Mouse (Mus musculus) naive thymus-derived CD4-positive, alpha-beta T cell, adult 5 months (primary cell): Measurements from ENCODE around the gene Rasip1. TPM values are rescaled to one million over a fixed set of nuclear protein-coding genes. Genes with fewer than 3 reads are reported as not detected.

Experiments used
- polyA plus RNA-seq: library from polyadenylated mRNA; unstranded; fragments of 100-300 nt; shearing (Covaris generic); gene quantifications from one replicate; pipeline ENCODE4 v1.2.1, GENCODE M21; 2017

The Rasip1 gene
- polyA plus RNA-seq: 0.41 TPM

DNA sequence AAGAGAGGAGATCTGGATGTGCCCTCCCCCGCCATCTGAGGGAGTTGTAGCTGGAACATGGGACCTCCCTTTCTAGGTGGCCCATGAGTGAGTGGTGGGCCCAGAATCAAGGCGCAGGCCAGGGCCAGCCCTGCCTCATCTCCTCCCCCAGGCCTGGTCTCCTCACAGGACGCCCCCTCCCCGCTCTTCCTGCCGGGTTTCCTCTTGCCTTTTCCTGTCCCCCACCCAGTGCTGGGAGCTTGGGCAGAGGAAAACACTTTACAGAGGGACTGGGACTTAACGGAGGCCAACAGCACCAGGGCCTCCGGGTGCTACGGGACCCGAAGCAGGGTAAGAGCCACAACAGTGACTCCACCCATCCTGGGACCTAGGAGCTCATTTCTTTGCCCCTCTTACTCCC lies at the start of gene Rasip1:
Rasip1 (plus strand) TSS at position 228 of the 400 bp plus-strand sequence.

DNA sequence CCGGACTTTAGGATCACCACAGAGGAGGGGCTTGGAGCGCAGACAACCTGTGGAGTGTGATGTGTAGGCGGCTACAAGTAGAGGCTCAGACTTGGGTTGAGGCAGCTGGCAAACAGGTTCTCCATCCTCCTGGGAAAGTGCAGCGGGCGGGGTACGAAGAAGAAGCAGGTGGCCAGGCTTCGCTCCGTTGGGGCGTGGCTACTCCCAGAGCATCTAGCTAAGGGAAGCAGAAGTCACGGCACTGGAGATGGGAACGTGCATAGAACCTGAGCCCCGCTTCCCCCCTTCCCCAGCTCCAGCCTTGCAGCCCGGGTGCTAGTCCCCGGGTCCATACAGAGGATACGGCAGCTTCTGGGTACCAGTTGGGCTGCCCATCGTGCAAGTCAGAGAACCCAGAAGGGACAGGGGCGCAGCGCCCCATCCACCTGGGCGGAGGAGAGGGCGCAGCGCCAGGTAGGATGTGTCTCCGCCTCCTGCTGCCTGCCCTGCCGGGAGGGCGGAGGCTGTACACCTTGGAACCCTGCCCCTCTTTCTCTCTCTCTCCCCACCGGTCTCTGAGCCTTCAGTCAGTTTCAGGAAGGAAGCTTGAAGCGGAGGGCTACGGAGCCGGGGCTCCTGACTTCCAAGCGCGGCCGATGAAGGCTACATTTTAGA lies 10.1 kb upstream of the Rasip1 start, which contains the start of gene Fut1:
Fut1 (plus strand) TSS at position 248 of the 654 bp plus-strand sequence.

DNA sequence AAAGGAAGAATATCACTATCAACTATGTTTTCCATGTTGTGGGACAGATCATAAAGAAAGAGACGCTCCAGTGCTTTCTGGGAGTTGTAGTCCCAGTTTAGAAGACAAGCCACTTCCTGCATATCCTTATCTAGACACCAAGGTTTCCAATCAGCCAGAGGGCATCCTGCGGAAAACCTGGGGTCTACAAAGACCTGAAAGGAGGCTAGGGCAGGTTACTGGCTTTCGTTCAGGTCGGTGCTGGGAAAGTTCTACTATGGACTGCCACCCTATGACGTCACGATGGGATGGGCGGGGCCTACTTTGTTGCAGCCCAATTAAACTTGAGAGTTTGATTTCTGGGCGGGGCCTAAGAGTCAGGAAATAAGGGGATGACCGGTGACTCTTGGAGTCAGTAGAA lies 5.8 kb upstream of the Rasip1 start, which contains the start of gene Izumo1:
Izumo1 (plus strand) TSS at position 369 of the 400 bp plus-strand sequence.

DNA sequence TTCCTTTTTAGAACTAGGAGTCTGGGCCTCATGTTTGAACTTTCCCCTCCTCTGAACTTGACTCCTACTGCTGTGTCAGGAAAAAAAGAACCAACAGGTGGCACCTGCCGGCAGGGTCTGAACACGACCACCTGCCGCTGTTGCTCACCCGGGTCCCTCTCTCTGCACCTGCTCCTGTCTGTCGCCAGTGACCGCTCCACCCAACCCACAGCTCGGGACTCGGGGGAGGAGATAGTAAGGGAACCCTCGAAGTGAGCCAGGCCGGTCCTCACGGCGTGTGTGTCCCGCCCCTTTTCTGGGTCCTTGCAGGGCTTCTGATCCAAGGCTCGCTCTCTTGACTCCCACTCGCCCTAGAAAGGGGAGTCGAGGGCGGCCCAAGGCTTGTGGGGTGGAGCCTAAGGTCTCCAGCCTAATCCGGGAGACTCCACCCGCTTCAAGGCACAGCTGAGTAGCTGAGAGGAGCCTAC lies 12.3 kb downstream of the Rasip1 start, which contains the start of gene Mamstr:
Mamstr (plus strand) TSS at position 417 of the 467 bp plus-strand sequence.

DNA sequence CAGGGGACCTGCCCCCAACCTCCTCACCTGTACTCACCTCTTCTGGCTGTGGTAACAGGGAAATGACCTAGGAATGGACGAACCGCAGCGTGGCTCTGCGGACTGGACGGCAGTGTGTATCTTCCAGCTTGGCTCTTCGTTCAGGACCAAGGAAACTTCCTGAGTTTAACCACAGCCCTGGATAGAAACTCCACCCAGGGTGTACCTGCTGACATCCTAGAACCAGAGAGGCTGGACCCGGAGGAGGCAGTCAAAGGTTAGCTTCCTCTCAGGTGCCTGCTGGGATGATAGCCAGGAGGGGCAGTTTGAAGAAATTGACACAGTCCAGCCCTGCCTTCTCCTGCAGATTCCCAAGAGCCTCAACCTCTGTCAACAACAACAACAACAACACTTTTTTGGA lies 38.9 kb downstream of the Rasip1 start, which contains the start of gene Fut2:
Fut2 (minus strand) TSS at position 234 of the 400 bp plus-strand sequence.

DNA sequence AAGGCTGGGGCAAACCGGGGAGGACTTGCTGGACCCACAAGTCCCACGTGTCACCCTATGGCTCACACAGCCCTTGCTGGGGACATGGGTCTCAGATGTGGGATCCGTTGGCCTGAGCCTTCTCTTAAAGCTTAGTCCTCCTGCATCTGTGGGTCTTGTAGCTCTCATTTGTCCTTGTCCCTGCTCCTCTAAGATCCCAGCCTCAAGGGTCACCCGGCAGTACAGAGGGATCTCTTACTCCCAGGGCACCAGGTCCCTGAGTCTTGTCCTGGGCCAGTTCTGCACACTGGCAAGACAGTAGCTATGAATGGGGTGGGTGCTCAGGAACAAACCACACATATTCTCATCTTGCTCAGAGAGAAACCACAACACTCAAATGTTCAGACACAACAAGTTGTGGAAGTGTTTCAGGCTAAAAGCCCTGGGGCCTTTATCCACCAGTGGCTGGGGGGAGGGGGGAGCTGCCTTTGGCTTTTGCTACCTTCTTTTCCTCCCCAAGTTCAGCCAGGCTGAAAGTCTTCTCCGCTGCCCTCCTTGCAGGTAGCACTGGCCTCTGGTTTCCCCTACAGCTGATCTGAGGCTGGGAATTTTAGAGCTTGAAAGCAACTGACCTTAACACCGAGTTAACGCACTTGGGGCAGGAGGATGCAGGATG lies 56.2 kb downstream of the Rasip1 start, which contains the start of gene Ntn5:
Ntn5 (plus strand) TSS at position 627 of the 655 bp plus-strand sequence.

Other genes with a start within 250 kb of the Rasip1 start
- 236 TPM for gene Snrnp70, start 231.7 kb upstream of the Rasip1 start, polyA plus RNA-seq
- not detected for gene Kcna7, start 221.8 kb upstream of the Rasip1 start, polyA plus RNA-seq
- gene Ntf5, start 213.8 kb upstream of the Rasip1 start, polyA plus RNA-seq: not detected
- not detected for gene Lhb, start 206.7 kb upstream of the Rasip1 start, polyA plus RNA-seq
- gene Gys1, start 192.6 kb upstream of the Rasip1 start, polyA plus RNA-seq: 8.8 TPM
- gene Ruvbl2, start 189.4 kb upstream of the Rasip1 start, polyA plus RNA-seq: 33.7 TPM
- 2,872 TPM for gene Ftl1, start 167.6 kb upstream of the Rasip1 start, polyA plus RNA-seq
- 198 TPM for gene Bax, start 160.6 kb upstream of the Rasip1 start, polyA plus RNA-seq
- gene Tulp2, start 145.6 kb upstream of the Rasip1 start, polyA plus RNA-seq: 6.5 TPM
- not detected for gene Gm45808, start 140.7 kb upstream of the Rasip1 start, polyA plus RNA-seq
- gene Dhdh, start 138.7 kb upstream of the Rasip1 start, polyA plus RNA-seq: 0.16 TPM
- 133 TPM for gene Nucb1, start 117.1 kb upstream of the Rasip1 start, polyA plus RNA-seq
- gene Ppp1r15a, start 101.2 kb upstream of the Rasip1 start, polyA plus RNA-seq: 587 TPM
- gene Plekha4, start 101.2 kb upstream of the Rasip1 start, polyA plus RNA-seq: 1.0 TPM
- gene Hsd17b14, start 72.6 kb upstream of the Rasip1 start, polyA plus RNA-seq: 0.66 TPM
- 123 TPM for gene Bcat2, start 57.3 kb upstream of the Rasip1 start, polyA plus RNA-seq
- gene Fgf21, start 12.0 kb upstream of the Rasip1 start, polyA plus RNA-seq: not detected
- gene Fut1, start 10.2 kb upstream of the Rasip1 start, polyA plus RNA-seq: not detected
- gene Izumo1, start 5.7 kb upstream of the Rasip1 start, polyA plus RNA-seq: not detected
- gene Mamstr, start 12.5 kb downstream of the Rasip1 start, polyA plus RNA-seq: not detected
- not detected for gene Fut2, start 38.9 kb downstream of the Rasip1 start, polyA plus RNA-seq
- gene Ntn5, start 56.5 kb downstream of the Rasip1 start, polyA plus RNA-seq: 0.26 TPM
- gene Sec1, start 66.9 kb downstream of the Rasip1 start, polyA plus RNA-seq: 0.16 TPM
- 4.5 TPM for gene Car11, start 72.4 kb downstream of the Rasip1 start, polyA plus RNA-seq
- 15.3 TPM for gene Dbp, start 77.6 kb downstream of the Rasip1 start, polyA plus RNA-seq
- 1,856 TPM for gene Rpl18, start 88.0 kb downstream of the Rasip1 start, polyA plus RNA-seq
- 19.2 TPM for gene Sphk2, start 90.5 kb downstream of the Rasip1 start, polyA plus RNA-seq
- 0.36 TPM for gene Fam83e, start 93.7 kb downstream of the Rasip1 start, polyA plus RNA-seq
- not detected for gene Spaca4, start 98.3 kb downstream of the Rasip1 start, polyA plus RNA-seq
- not detected for gene Lmtk3, start 156.2 kb downstream of the Rasip1 start, polyA plus RNA-seq
- 4.7 TPM for gene Sult2b1, start 157.2 kb downstream of the Rasip1 start, polyA plus RNA-seq
- 138 TPM for gene Cyth2, start 187.1 kb downstream of the Rasip1 start, polyA plus RNA-seq
- gene Kcnj14, start 197.3 kb downstream of the Rasip1 start, polyA plus RNA-seq: 0.17 TPM
- 39.5 TPM for gene Grwd1, start 203.5 kb downstream of the Rasip1 start, polyA plus RNA-seq
- gene Kdelr1, start 245.3 kb downstream of the Rasip1 start, polyA plus RNA-seq: 47.7 TPM